Mouse (Mus musculus) spleen, postnatal 14 days (tissue): ENCODE results near the gene Afmid.
"Not testable (repeated sequence)": the region's sequence is repeated elsewhere in the genome, so short reads cannot be mapped to it uniquely, and the experiment has no call there.

ENCODE experiments used
- DNase-seq, 2 experiments: peaks; one replicate each; pipeline ENCODE4 v3.0.0; 2021 to 2022; ENCODE audit warnings: low spot score in 2 of 2

The Afmid gene

GRCm38 (mm10) chr11:117825333-117826101 is at the start of gene Afmid, which contains the start of gene Tk1:
Gene Afmid, plus strand, starts transcription at chr11:117825924.
Gene Tk1, minus strand, starts transcription at chr11:117826092.
- DNase-seq: peak; percentile 59 to 64

- no peak for DNase-seq
These were observed 49.5 kb upstream of the Afmid start for GRCm38 (mm10) chr11:117776085-117776792.

GRCm38 (mm10) chr11:117777111-117777510 is 48.6 kb upstream of the Afmid start:
- DNase-seq: no peak

GRCm38 (mm10) chr11:117778031-117778430 is 47.7 kb upstream of the Afmid start:
- no peak for DNase-seq

- DNase-seq: peak; percentile 40 to 49
These were observed 46.8 kb upstream of the Afmid start for GRCm38 (mm10) chr11:117778851-117779433.

- peak; percentile 60 to 64 for DNase-seq
These were observed 46.1 kb upstream of the Afmid start for GRCm38 (mm10) chr11:117779434-117780198.

- no peak for DNase-seq
These were observed 45.6 kb upstream of the Afmid start for GRCm38 (mm10) chr11:117780199-117780515.

GRCm38 (mm10) chr11:117780582-117781111 is 45.1 kb upstream of the Afmid start:
- DNase-seq: peak; percentile 87 to 90

GRCm38 (mm10) chr11:117781199-117781821 is 44.4 kb upstream of the Afmid start:
- peak; percentile 57 to 73 for DNase-seq

GRCm38 (mm10) chr11:117781993-117782704 is 43.6 kb upstream of the Afmid start, which contains the start of the genes Tmc8 and Tmc6:
Gene Tmc8, plus strand, starts transcription at chr11:117782076.
Gene Tmc6, minus strand, starts transcription at chr11:117782198.
- peak; percentile 69 to 75 for DNase-seq

GRCm38 (mm10) chr11:117782705-117783034 is 43.1 kb upstream of the Afmid start:
- DNase-seq: no peak

- peak; percentile 75 to 88 for DNase-seq
These were observed 42.6 kb upstream of the Afmid start for GRCm38 (mm10) chr11:117783089-117783488.

- DNase-seq: peak; percentile 59 to 66
These were observed 41.9 kb upstream of the Afmid start for GRCm38 (mm10) chr11:117783683-117784309.

- peak; percentile 60 to 75 for DNase-seq
These were observed 39.4 kb upstream of the Afmid start for GRCm38 (mm10) chr11:117786294-117786693.

GRCm38 (mm10) chr11:117788481-117788880 is 37.2 kb upstream of the Afmid start:
- not testable (repeated sequence) for DNase-seq

GRCm38 (mm10) chr11:117790286-117790685 is 35.4 kb upstream of the Afmid start:
- DNase-seq: peak; percentile 66 to 77

GRCm38 (mm10) chr11:117790703-117791440 is 34.9 kb upstream of the Afmid start:
- peak; percentile 30 to 50 for DNase-seq

- DNase-seq: peak in 1 of 2 experiments; percentile 11
These were observed 34.3 kb upstream of the Afmid start for GRCm38 (mm10) chr11:117791441-117791761.

- peak; percentile 70 to 77 for DNase-seq
These were observed 33.3 kb upstream of the Afmid start for GRCm38 (mm10) chr11:117792281-117792888.
